Mouse (Mus musculus): ENCODE measurements around the gene Hist1h4f. TPM values are rescaled to one million over a fixed set of nuclear protein-coding genes. Genes with fewer than 3 reads are reported as not detected.
A peak's percentile ranks its signal among the peaks of the same experiment; 100 is the strongest.
"Not testable (repeated sequence)": the region's sequence is repeated elsewhere in the genome, so short reads cannot be mapped to it uniquely, and the experiment has no call there.

Hist1h4f gene
- polyA plus RNA-seq, 1 experiment from 2014 or later: 2.0 TPM

DNA sequence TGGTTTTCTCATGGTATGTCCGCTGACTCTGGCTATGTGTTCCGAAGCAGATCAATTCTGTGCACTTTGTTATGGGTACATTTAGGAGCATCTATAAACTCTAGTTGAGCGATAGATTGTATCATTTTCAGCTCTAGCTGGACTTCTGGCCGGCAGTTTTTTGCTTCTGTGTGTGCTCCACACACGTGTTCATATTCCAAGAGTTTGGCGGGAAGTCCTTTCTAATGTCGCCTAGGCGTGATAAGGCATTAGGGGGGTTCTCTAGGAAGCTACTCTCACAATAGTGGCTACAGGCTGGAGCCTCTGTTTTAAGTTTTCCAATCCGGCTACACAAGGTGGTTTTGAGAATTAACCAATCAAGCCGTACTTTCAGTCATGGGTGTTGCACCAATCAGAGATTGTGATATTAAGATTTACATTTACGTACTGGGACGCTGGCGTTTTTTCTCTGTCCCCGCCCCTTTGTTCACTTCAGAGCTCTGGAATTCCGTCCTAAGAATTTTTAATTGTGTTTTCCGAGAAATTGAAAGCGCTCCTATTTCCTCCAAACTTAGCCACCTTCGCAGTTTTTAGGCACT is 4.5 kb upstream of the Hist1h4f start:
- ATAC-seq (ENCODE audit: low FRiP score, low TSS enrichment): peak; percentile 89
- WGBS: under 1% methylated on average over 18 of the region's 18 CpGs

DNA sequence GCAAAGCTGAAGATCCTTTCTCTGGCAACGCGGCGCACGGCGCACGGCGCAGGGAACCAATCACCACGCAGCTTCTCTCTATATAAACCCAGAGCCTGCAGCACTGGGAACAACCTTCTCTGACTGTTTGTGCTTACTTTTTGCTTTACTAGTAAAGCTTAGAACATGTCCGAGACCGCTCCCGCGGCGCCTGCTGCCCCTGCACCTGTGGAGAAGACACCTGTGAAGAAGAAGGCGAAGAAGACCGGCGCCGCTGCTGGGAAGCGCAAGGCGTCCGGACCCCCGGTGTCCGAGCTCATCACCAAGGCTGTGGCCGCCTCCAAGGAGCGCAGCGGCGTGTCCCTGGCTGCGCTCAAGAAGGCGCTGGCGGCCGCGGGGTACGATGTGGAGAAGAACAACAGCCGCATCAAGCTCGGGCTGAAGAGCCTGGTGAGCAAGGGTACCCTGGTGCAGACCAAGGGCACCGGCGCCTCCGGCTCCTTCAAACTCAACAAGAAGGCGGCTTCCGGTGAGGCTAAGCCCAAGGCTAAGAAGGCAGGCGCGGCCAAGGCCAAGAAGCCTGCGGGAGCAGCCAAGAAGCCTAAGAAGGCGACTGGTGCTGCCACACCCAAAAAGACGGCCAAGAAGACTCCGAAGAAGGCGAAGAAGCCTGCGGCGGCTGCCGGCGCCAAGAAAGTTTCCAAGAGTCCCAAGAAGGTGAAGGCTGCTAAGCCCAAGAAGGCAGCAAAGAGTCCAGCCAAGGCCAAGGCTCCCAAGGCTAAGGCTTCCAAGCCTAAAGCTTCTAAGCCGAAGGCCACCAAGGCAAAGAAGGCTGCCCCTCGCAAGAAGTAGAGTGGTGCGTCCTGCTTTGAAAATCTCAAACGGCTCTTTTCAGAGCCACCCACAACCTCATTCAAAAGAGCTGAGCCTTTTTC is 3.7 kb upstream of the Hist1h4f start:
- H3K36me3 ChIP-seq (ENCODE audit: insufficient read depth, low read length): no peaks in the 10 kb centered on the region
- H3K27me3 ChIP-seq (ENCODE audit: insufficient read depth, low read length): no peaks in the 10 kb centered on the region
- under 1% methylated on average over 45 of the region's 54 CpGs for WGBS
- peak overlapping the region; percentile 74 for H3K9ac ChIP-seq (replicated peaks; ENCODE audit: low read length)
- ATAC-seq (ENCODE audit: low FRiP score, low TSS enrichment): peak; percentile 91
- peak overlapping the region; percentile 52 for H3K4me3 ChIP-seq (ENCODE audit: low read length)
- H3K4me1 ChIP-seq (ENCODE audit: insufficient read depth, low read length): peaks cover 18% of the 10 kb centered on the region
- H3K4me2 ChIP-seq (replicated peaks; ENCODE audit: low read depth, low read length): peak overlapping the region; percentile 60
- no peaks in the 10 kb centered on the region for H3K9me3 ChIP-seq (ENCODE audit: low read length)
- H3K27ac ChIP-seq (ENCODE audit: low read length): peak overlapping the region; percentile 99

More for the DNA sequence above, 4.5 kb upstream of the Hist1h4f start:
- peak overlapping the region; percentile 52 for H3K4me3 ChIP-seq (ENCODE audit: low read length)
- H3K4me2 ChIP-seq (replicated peaks; ENCODE audit: low read depth, low read length): peak overlapping the region; percentile 60
- peaks cover 13% of the 10 kb centered on the region for H3K4me1 ChIP-seq (ENCODE audit: insufficient read depth, low read length)
- H3K27me3 ChIP-seq (ENCODE audit: insufficient read depth, low read length): no peaks in the 10 kb centered on the region
- H3K36me3 ChIP-seq (ENCODE audit: insufficient read depth, low read length): no peaks in the 10 kb centered on the region
- peak overlapping the region; percentile 74 for H3K9ac ChIP-seq (replicated peaks; ENCODE audit: low read length)
- H3K9me3 ChIP-seq (ENCODE audit: low read length): no peaks in the 10 kb centered on the region
- peak overlapping the region; percentile 99 for H3K27ac ChIP-seq (ENCODE audit: low read length)

- Histone ChIP-seq H3K9me3 (ENCODE audit: low read length) (no peaks in the 10 kb centered on the region), H3K9ac (replicated peaks; ENCODE audit: low read length) (peak overlapping the region; percentile 74), H3K4me3 (ENCODE audit: low read length) (peak overlapping the region; percentile 52), H3K27me3 (ENCODE audit: insufficient read depth, low read length) (no peaks in the 10 kb centered on the region), H3K36me3 (ENCODE audit: insufficient read depth, low read length) (no peaks in the 10 kb centered on the region), H3K27ac (ENCODE audit: low read length) (peak overlapping the region; percentile 99), H3K4me2 (replicated peaks; ENCODE audit: low read depth, low read length) (peak overlapping the region; percentile 60), H3K4me1 (ENCODE audit: insufficient read depth, low read length) (peaks cover 18% of the 10 kb centered on the region)
- ATAC-seq (ENCODE audit: low FRiP score, low TSS enrichment): no peak
- 19% methylated on average over 9 of the region's 9 CpGs for WGBS
Measured at GRCm38 (mm10) chr13:23554393-23554792, 2.9 kb upstream of the Hist1h4f start.

DNA sequence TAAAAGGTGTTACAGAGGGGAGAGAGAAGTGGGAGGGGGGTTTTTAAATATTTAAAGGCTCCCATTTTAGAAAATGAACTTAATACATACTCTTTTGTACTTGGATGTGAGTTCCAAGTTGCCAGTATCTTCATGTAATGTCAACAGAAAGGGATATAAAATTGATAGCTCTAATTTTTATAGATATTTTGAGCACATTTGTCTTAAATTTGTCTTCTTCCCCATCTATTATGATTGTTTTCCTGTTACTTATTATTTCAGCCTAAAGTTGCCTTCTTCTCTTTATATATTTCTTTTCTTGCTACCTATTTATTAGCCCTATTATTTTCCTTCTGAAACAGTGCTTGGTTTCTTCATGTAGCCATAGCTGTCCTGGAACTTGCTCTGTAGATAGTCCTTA is 1.5 kb upstream of the Hist1h4f start, which contains the start of gene Hist1h1d:
Gene Hist1h1d, plus strand, starts transcription at position 301 of the 400 bp plus-strand sequence.
- Histone ChIP-seq H3K27me3 (ENCODE audit: insufficient read depth, low read length) (no peaks in the 10 kb centered on the region), H3K4me1 (ENCODE audit: insufficient read depth, low read length) (peaks cover 18% of the 10 kb centered on the region), H3K9ac (replicated peaks; ENCODE audit: low read length) (no peak within 1 kb of the TSS; the same call in 1 of the 2 replicates), H3K9me3 (ENCODE audit: low read length) (no peaks in the 10 kb centered on the region), H3K4me3 (ENCODE audit: low read length) (no peak within 1 kb of the TSS), H3K27ac (ENCODE audit: low read length) (peak within 1 kb of the TSS; percentile 99), H3K4me2 (replicated peaks; ENCODE audit: low read depth, low read length) (peak within 1 kb of the TSS; percentile 68), H3K36me3 (ENCODE audit: insufficient read depth, low read length) (no peaks in the 10 kb centered on the region)
- no peak for ATAC-seq (ENCODE audit: low FRiP score, low TSS enrichment)

GRCm38 (mm10) chr13:23551931-23552914 is 775 bp upstream of the Hist1h4f start:
- H3K27me3 ChIP-seq (ENCODE audit: insufficient read depth, low read length): no peaks in the 10 kb centered on the region
- H3K36me3 ChIP-seq (ENCODE audit: insufficient read depth, low read length): no peaks in the 10 kb centered on the region
- 49% methylated on average over 8 of the region's 8 CpGs for WGBS
- peak overlapping the region; percentile 69; the same call in 1 of the 2 replicates for H3K9ac ChIP-seq (replicated peaks; ENCODE audit: low read length)
- H3K4me1 ChIP-seq (ENCODE audit: insufficient read depth, low read length): peaks cover 18% of the 10 kb centered on the region
- H3K9me3 ChIP-seq (ENCODE audit: low read length): no peaks in the 10 kb centered on the region
- peak overlapping the region; percentile 52 for H3K4me3 ChIP-seq (ENCODE audit: low read length)
- H3K4me2 ChIP-seq (replicated peaks; ENCODE audit: low read depth, low read length): peak overlapping the region; percentile 68
- H3K27ac ChIP-seq (ENCODE audit: low read length): peak overlapping the region; percentile 96
- no peak for ATAC-seq (ENCODE audit: low FRiP score, low TSS enrichment)

DNA sequence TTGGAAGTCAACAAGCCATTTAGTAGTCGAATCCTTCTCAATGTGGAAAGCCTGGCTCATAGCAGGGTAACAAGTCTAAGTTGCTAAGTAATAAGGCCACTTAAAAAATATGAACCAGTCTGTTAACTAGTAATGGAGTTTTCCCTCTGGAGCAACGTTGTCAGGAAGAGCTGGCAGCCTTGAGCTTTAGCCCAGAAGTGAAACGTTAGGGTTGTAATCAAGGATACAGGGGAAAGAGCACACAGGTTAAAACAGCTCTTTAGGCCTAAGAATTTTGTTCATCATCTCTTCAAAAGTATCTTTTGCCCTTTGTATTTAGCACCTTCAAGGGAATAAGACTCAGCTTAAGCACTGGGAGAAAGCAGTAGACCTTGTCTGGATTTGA is 695 bp downstream of the Hist1h4f start:
- peak overlapping the region; percentile 96 for H3K27ac ChIP-seq (ENCODE audit: low read length)
- no peak for ATAC-seq (ENCODE audit: low FRiP score, low TSS enrichment)
- no peaks in the 10 kb centered on the region for H3K27me3 ChIP-seq (ENCODE audit: insufficient read depth, low read length)
- H3K9ac ChIP-seq (replicated peaks; ENCODE audit: low read length): peak overlapping the region; percentile 69
- H3K36me3 ChIP-seq (ENCODE audit: insufficient read depth, low read length): no peaks in the 10 kb centered on the region
- peak overlapping the region; percentile 52 for H3K4me3 ChIP-seq (ENCODE audit: low read length)
- H3K4me1 ChIP-seq (ENCODE audit: insufficient read depth, low read length): peaks cover 14% of the 10 kb centered on the region
- H3K4me2 ChIP-seq (replicated peaks; ENCODE audit: low read depth, low read length): peak overlapping the region; percentile 68
- H3K9me3 ChIP-seq (ENCODE audit: low read length): no peaks in the 10 kb centered on the region
- WGBS: 0% methylated on average over 3 of the region's 3 CpGs

DNA sequence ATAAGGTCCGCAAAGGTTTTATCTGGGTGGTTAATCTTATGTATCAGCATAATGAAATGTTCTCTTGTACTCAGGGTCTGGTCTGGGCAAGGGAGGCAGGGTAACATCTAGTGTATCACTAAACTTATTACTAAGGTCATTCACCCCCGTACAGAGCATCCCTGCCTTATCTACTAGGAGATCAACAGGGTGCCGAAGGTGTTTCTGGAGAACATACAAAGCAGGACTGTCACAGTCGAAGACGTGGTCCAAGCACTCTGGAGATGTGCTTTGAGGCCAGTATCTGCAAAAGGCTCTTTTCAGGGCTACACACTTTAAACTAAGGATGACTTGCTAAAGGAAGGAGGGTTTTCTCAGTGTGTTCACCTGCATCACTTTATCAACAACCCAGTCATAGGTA is 4.8 kb downstream of the Hist1h4f start:
- no peaks in the 10 kb centered on the region for H3K36me3 ChIP-seq (ENCODE audit: insufficient read depth, low read length)
- no peaks in the 10 kb centered on the region for H3K9me3 ChIP-seq (ENCODE audit: low read length)
- ATAC-seq (ENCODE audit: low FRiP score, low TSS enrichment): no peak
- H3K27me3 ChIP-seq (ENCODE audit: insufficient read depth, low read length): no peaks in the 10 kb centered on the region
- H3K4me3 ChIP-seq (ENCODE audit: low read length): no peak overlapping the region
- no peak overlapping the region for H3K27ac ChIP-seq (ENCODE audit: low read length)
- peaks cover 6% of the 10 kb centered on the region for H3K4me1 ChIP-seq (ENCODE audit: insufficient read depth, low read length)
- no peak overlapping the region for H3K9ac ChIP-seq (replicated peaks; ENCODE audit: low read length)
- 72% methylated on average over 5 of the region's 5 CpGs for WGBS
- H3K4me2 ChIP-seq (replicated peaks; ENCODE audit: low read depth, low read length): no peak overlapping the region

DNA sequence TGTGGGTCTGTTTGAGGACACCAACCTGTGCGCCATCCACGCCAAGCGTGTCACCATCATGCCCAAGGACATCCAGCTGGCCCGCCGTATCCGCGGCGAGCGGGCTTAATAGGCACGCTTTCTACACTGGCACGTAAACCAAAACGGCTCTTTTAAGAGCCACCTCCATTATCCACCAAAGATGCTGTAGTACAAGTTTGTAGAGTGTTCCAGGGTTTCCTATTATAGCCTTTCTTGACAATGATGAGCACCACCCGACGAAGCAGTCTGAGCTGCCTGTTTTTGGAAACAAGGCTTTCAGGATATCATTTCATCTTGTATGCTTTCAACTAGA is 6.7 kb downstream of the Hist1h4f start:
- peak; percentile 7; the same call in 1 of the 2 replicates for ATAC-seq (ENCODE audit: low FRiP score, low TSS enrichment)
- not testable (repeated sequence) for H3K9me3 ChIP-seq (ENCODE audit: low read length); H3K4me1 ChIP-seq (ENCODE audit: insufficient read depth, low read length); H3K36me3 ChIP-seq (ENCODE audit: insufficient read depth, low read length); H3K27me3 ChIP-seq (ENCODE audit: insufficient read depth, low read length)
- Histone ChIP-seq H3K9ac (replicated peaks; ENCODE audit: low read length) (peak overlapping the region; percentile 66; the same call in 1 of the 2 replicates), H3K4me2 (replicated peaks; ENCODE audit: low read depth, low read length) (peak overlapping the region; percentile 46), H3K4me3 (ENCODE audit: low read length) (peak overlapping the region; percentile 51), H3K27ac (ENCODE audit: low read length) (peak overlapping the region; percentile 90; the same call in 1 of the 2 replicates)
- 0% methylated on average over 12 of the region's 14 CpGs for WGBS

All from kidney, embryonic 16.5 days (tissue).